Comparison of ENCODE assay signal across 23 mouse cellular contexts in genomic region chr17:29055586-29055985, GRCm38 (mm10). TPM values are rescaled to one million over a fixed set of nuclear protein-coding genes. Genes with fewer than 3 reads are reported as not detected.
DNase-seq lines count a peak whose midpoint lies in the region; ATAC-seq lines count a peak whose summit lies in the region.
"Had no signal": no experiment of that assay in that cellular context is flagged by ENCODE, and none has a peak within 500 bp of the region (broad histone marks: within the 10 kb centered on the region; RNA-seq: fewer than 3 reads in every experiment).

No protein-coding gene starts in this region.

- WGBS in forebrain, embryonic 11.5 days, result 72% methylated on average over 5 of the region's 5 CpGs
- WGBS in forebrain, embryonic 15.5 days, result 76% methylated on average over 5 of the region's 5 CpGs
- WGBS in heart, embryonic 16.5 days, result 69% methylated on average over 5 of the region's 5 CpGs
- 31% methylated on average over 5 of the region's 5 CpGs for WGBS in kidney, embryonic 16.5 days
- 59% methylated on average over 5 of the region's 5 CpGs for WGBS in limb, embryonic 15.5 days

- no peak overlapping the region for H3K4me3 ChIP-seq in forebrain, embryonic 11.5 days (ENCODE audit: low read depth, low read length)
- no peak overlapping the region for H3K4me3 ChIP-seq in forebrain, embryonic 15.5 days
- H3K4me3 ChIP-seq in heart, embryonic 16.5 days (ENCODE audit: low read length), result no peak overlapping the region
- H3K4me3 ChIP-seq in kidney, embryonic 16.5 days (ENCODE audit: low read length), result no peak overlapping the region
- no peak overlapping the region for H3K4me3 ChIP-seq in limb, embryonic 15.5 days
- H3K4me3 ChIP-seq: erythroblast, embryonic 14.5 days; forebrain, embryonic 10.5 days; heart, embryonic 13.5 days; hindbrain, embryonic 10.5 days; intestine, embryonic 15.5 days had no signal

- no peaks in the 10 kb centered on the region for H3K9me3 ChIP-seq in forebrain, embryonic 11.5 days (ENCODE audit: control insufficient read depth, low read length)
- no peaks in the 10 kb centered on the region for H3K9me3 ChIP-seq in forebrain, embryonic 15.5 days
- no peaks in the 10 kb centered on the region for H3K9me3 ChIP-seq in heart, embryonic 16.5 days (replicated peaks; ENCODE audit: control insufficient read depth, low read length)
- H3K9me3 ChIP-seq in kidney, embryonic 16.5 days (ENCODE audit: low read length), result no peaks in the 10 kb centered on the region
- H3K9me3 ChIP-seq in limb, embryonic 15.5 days, result no peaks in the 10 kb centered on the region
- H3K9me3 ChIP-seq: forebrain, embryonic 10.5 days; heart, embryonic 13.5 days; hindbrain, embryonic 10.5 days; intestine, embryonic 15.5 days had no signal

- no peak overlapping the region for H3K27ac ChIP-seq in forebrain, embryonic 11.5 days (ENCODE audit: low read depth, low read length)
- H3K27ac ChIP-seq in forebrain, embryonic 15.5 days (replicated peaks), result no peak overlapping the region
- peak overlapping the region; percentile 24; the same call in 1 of the 2 replicates for H3K27ac ChIP-seq in heart, embryonic 16.5 days (ENCODE audit: low read length)
- peak overlapping the region; percentile 56; the same call in 1 of the 2 replicates for H3K27ac ChIP-seq in kidney, embryonic 16.5 days (ENCODE audit: low read length)
- peak overlapping the region; percentile 5; the same call in 1 of the 2 replicates for H3K27ac ChIP-seq in limb, embryonic 15.5 days
- H3K27ac ChIP-seq: heart, embryonic 13.5 days; hindbrain, embryonic 14.5 days; intestine, embryonic 15.5 days had no signal

- DNase-seq in forebrain, embryonic 11.5 days (ENCODE audit: low spot score), result peak; percentile 48
- no peak for DNase-seq in heart, adult 18-20 months
- no peak for DNase-seq in kidney, postnatal 36 days
- no peak for DNase-seq in urinary bladder, postnatal 14 days (ENCODE audit: low spot score)
- DNase-seq: adrenal gland, adult 2 months; adrenal gland, postnatal 25 days; cerebellum, adult 18-20 months; cerebellum, adult 9-11 months; cerebellum, postnatal 36 days; gastrocnemius, postnatal 25 days had no signal

- H3K4me2 ChIP-seq in forebrain, embryonic 11.5 days (ENCODE audit: low read depth, low read length, severe bottlenecking), result no peak overlapping the region
- no peak overlapping the region for H3K4me2 ChIP-seq in forebrain, embryonic 15.5 days (replicated peaks)
- H3K4me2 ChIP-seq in heart, embryonic 16.5 days (ENCODE audit: low read depth, low read length), result no peak overlapping the region
- H3K4me2 ChIP-seq in kidney, embryonic 16.5 days (replicated peaks; ENCODE audit: low read depth, low read length), result no peak overlapping the region
- H3K4me2 ChIP-seq in limb, embryonic 15.5 days, result no peak overlapping the region
- H3K4me2 ChIP-seq: hindbrain, embryonic 14.5 days; intestine, embryonic 15.5 days had no signal

- no peak for ATAC-seq in forebrain, embryonic 11.5 days (replicated peaks; ENCODE audit: low FRiP score)
- ATAC-seq in forebrain, embryonic 15.5 days (replicated peaks), result no peak
- ATAC-seq in heart, embryonic 16.5 days (replicated peaks; ENCODE audit: extremely low read depth, insufficient read depth, low FRiP score), result no peak
- ATAC-seq in kidney, embryonic 16.5 days (ENCODE audit: low FRiP score, low TSS enrichment), result no peak
- ATAC-seq in limb, embryonic 15.5 days (ENCODE audit: insufficient number of reproducible peaks, low FRiP score, low TSS enrichment, low read depth), result no peak
- ATAC-seq: activated CD4-positive, CD25-positive, alpha-beta regulatory T cell, adult 4 months; forebrain, embryonic 16.5 days; intestine, embryonic 15.5 days; Patski had no signal

- no peak overlapping the region for H3K9ac ChIP-seq in forebrain, embryonic 11.5 days (ENCODE audit: low read length)
- no peak overlapping the region for H3K9ac ChIP-seq in forebrain, embryonic 15.5 days (replicated peaks)
- H3K9ac ChIP-seq in heart, embryonic 16.5 days (ENCODE audit: low read length), result no peak overlapping the region
- 0 out of 2 replicates have a peak overlapping the region, but pooled peaks have one; percentile 1 for H3K9ac ChIP-seq in kidney, embryonic 16.5 days (replicated peaks; ENCODE audit: low read length)
- H3K9ac ChIP-seq in limb, embryonic 15.5 days, result no peak overlapping the region
- H3K9ac ChIP-seq: hindbrain, embryonic 14.5 days; intestine, embryonic 15.5 days had no signal

- H3K36me3 ChIP-seq in forebrain, embryonic 11.5 days (ENCODE audit: control insufficient read depth, insufficient read depth, low read length), result no peaks in the 10 kb centered on the region
- H3K36me3 ChIP-seq in forebrain, embryonic 15.5 days, result no peaks in the 10 kb centered on the region
- H3K36me3 ChIP-seq in heart, embryonic 16.5 days (ENCODE audit: control insufficient read depth, insufficient read depth), result no peaks in the 10 kb centered on the region
- no peaks in the 10 kb centered on the region for H3K36me3 ChIP-seq in kidney, embryonic 16.5 days (ENCODE audit: insufficient read depth, low read length)
- no peaks in the 10 kb centered on the region for H3K36me3 ChIP-seq in limb, embryonic 15.5 days
- H3K36me3 ChIP-seq: heart, embryonic 13.5 days; hindbrain, embryonic 10.5 days; intestine, embryonic 15.5 days had no signal

- peaks cover 10% of the 10 kb centered on the region for H3K4me1 ChIP-seq in forebrain, embryonic 11.5 days (replicated peaks; ENCODE audit: control insufficient read depth, insufficient read depth, low read length)
- peaks cover 13% of the 10 kb centered on the region for H3K4me1 ChIP-seq in forebrain, embryonic 15.5 days
- H3K4me1 ChIP-seq in heart, embryonic 16.5 days (ENCODE audit: control insufficient read depth, insufficient read depth, low read length), result peaks cover 32% of the 10 kb centered on the region
- peaks cover 47% of the 10 kb centered on the region for H3K4me1 ChIP-seq in kidney, embryonic 16.5 days (ENCODE audit: insufficient read depth, low read length)
- peaks cover 55% of the 10 kb centered on the region for H3K4me1 ChIP-seq in limb, embryonic 15.5 days

- H3K27me3 ChIP-seq in forebrain, embryonic 11.5 days (ENCODE audit: control insufficient read depth, insufficient read depth, low read length), result no peaks in the 10 kb centered on the region
- no peaks in the 10 kb centered on the region for H3K27me3 ChIP-seq in forebrain, embryonic 15.5 days
- H3K27me3 ChIP-seq in heart, embryonic 16.5 days (ENCODE audit: control insufficient read depth, insufficient read depth, low read length), result no peaks in the 10 kb centered on the region
- H3K27me3 ChIP-seq in kidney, embryonic 16.5 days (ENCODE audit: insufficient read depth, low read length), result no peaks in the 10 kb centered on the region
- no peaks in the 10 kb centered on the region for H3K27me3 ChIP-seq in limb, embryonic 15.5 days
- H3K27me3 ChIP-seq: heart, embryonic 13.5 days; intestine, embryonic 15.5 days; Patski had no signal

RNA-seq across cellular contexts. Expression of gene Srsf3, which starts 23.2 kb away (rescaled TPM):
- 823 and 865 TPM in 2 replicates for polyA plus RNA-seq in forebrain, embryonic 11.5 days (2014; fragmentation: Nextera tagmentation; extraction: Ambion mirVana)
- 594 and 620 TPM in 2 replicates for polyA plus RNA-seq in forebrain, embryonic 15.5 days (2015; fragmentation: Nextera tagmentation; extraction: Ambion mirVana)
- 323 and 367 TPM in 2 replicates for polyA plus RNA-seq in heart, embryonic 16.5 days (2015; fragmentation: Nextera tagmentation; extraction: Ambion mirVana)
- 10 to 100 TPM; 74.9 to 89.9 TPM for total RNA-seq in heart, adult 18-20 months (2021)
- polyA plus RNA-seq in kidney, embryonic 16.5 days (2015; fragmentation: Nextera tagmentation; extraction: Ambion mirVana), result 597 and 625 TPM in 2 replicates
- 513 and 518 TPM in 2 replicates for polyA plus RNA-seq in limb, embryonic 15.5 days (2015; fragmentation: Nextera tagmentation; extraction: Ambion mirVana)

RNA-seq across cellular contexts. Expression of gene Cdkn1a, which starts 35.2 kb away (rescaled TPM):
- 27.3 and 33.1 TPM in 2 replicates for polyA plus RNA-seq in forebrain, embryonic 11.5 days (2014; fragmentation: Nextera tagmentation; extraction: Ambion mirVana)
- polyA plus RNA-seq in forebrain, embryonic 15.5 days (2015; fragmentation: Nextera tagmentation; extraction: Ambion mirVana), result 39.2 and 39.4 TPM in 2 replicates
- polyA plus RNA-seq in heart, embryonic 16.5 days (2015; fragmentation: Nextera tagmentation; extraction: Ambion mirVana), result 70.1 and 70.7 TPM in 2 replicates
- total RNA-seq in heart, adult 18-20 months (2021), result 100 to 1,000 TPM; 101 to 149 TPM
- polyA plus RNA-seq in kidney, embryonic 16.5 days (2015; fragmentation: Nextera tagmentation; extraction: Ambion mirVana), result 74.1 and 81.3 TPM in 2 replicates
- polyA plus RNA-seq in limb, embryonic 15.5 days (2015; fragmentation: Nextera tagmentation; extraction: Ambion mirVana), result 233 and 345 TPM in 2 replicates

RNA-seq across cellular contexts. Expression of gene Stk38, which starts 47.8 kb away (rescaled TPM):
- polyA plus RNA-seq in forebrain, embryonic 11.5 days (2014; fragmentation: Nextera tagmentation; extraction: Ambion mirVana), result 134 and 143 TPM in 2 replicates
- polyA plus RNA-seq in forebrain, embryonic 15.5 days (2015; fragmentation: Nextera tagmentation; extraction: Ambion mirVana), result 119 and 128 TPM in 2 replicates
- 84.6 and 90.4 TPM in 2 replicates for polyA plus RNA-seq in heart, embryonic 16.5 days (2015; fragmentation: Nextera tagmentation; extraction: Ambion mirVana)
- 10 to 100 TPM; 22.0 to 28.8 TPM for total RNA-seq in heart, adult 18-20 months (2021)
- 106 and 121 TPM in 2 replicates for polyA plus RNA-seq in kidney, embryonic 16.5 days (2015; fragmentation: Nextera tagmentation; extraction: Ambion mirVana)
- 100 and 104 TPM in 2 replicates for polyA plus RNA-seq in limb, embryonic 15.5 days (2015; fragmentation: Nextera tagmentation; extraction: Ambion mirVana)

RNA-seq across cellular contexts. Expression of gene Rab44, which starts 58.4 kb away (rescaled TPM):
- 0.08 TPM in 1 of 2 replicates, not detected in the other for polyA plus RNA-seq in forebrain, embryonic 11.5 days (2014; fragmentation: Nextera tagmentation; extraction: Ambion mirVana)
- polyA plus RNA-seq in forebrain, embryonic 15.5 days (2015; fragmentation: Nextera tagmentation; extraction: Ambion mirVana), result 0.05 TPM in 1 of 2 replicates, not detected in the other
- 2.2 and 4.4 TPM in 2 replicates for polyA plus RNA-seq in heart, embryonic 16.5 days (2015; fragmentation: Nextera tagmentation; extraction: Ambion mirVana)
- under 1 TPM in 1 of 2 experiments, not detected in 1; 0.69 TPM for total RNA-seq in heart, adult 18-20 months (2021)
- 0.12 and 0.26 TPM in 2 replicates for polyA plus RNA-seq in kidney, embryonic 16.5 days (2015; fragmentation: Nextera tagmentation; extraction: Ambion mirVana)
- polyA plus RNA-seq in limb, embryonic 15.5 days (2015; fragmentation: Nextera tagmentation; extraction: Ambion mirVana), result 5.1 and 5.6 TPM in 2 replicates
- polyA plus RNA-seq: activated CD4-positive, CD25-positive, alpha-beta regulatory T cell, adult 4 months; forebrain, embryonic 16.5 days; hindbrain, embryonic 10.5 days; hindbrain, embryonic 14.5 days had no signal

Comparison
In these comparisons a context has a peak if more than half of its experiments do, and no peak if none do; other contexts are left out.
1. H3K27ac ChIP-seq: peak in heart, embryonic 16.5 days (single experiment), kidney, embryonic 16.5 days (single experiment) and limb, embryonic 15.5 days (single experiment); none in forebrain, embryonic 11.5 days (single experiment) and forebrain, embryonic 15.5 days (single experiment).